Mouse (Mus musculus) megakaryocyte-erythroid progenitor cell, adult 5-6 weeks (primary cell): Measurements from ENCODE around the gene Necap2. TPM values are rescaled to one million over a fixed set of nuclear protein-coding genes. Genes with fewer than 3 reads are reported as not detected.

ENCODE experiments used
- ATAC-seq: replicated peaks from 2 replicates; pipeline ENCODE4 v1.8.0; 2016; ENCODE audit warnings: mild to moderate bottlenecking, inconsistent platforms; ENCODE audit not compliant: severe bottlenecking, poor library complexity, low FRiP score, low TSS enrichment
- total RNA-seq, 2 experiments: library from RNA; stranded (forward) in 1 of 2; stranded (reverse) in 1 of 2; fragments of 200-1000, 215-1000 nt in 1 of 2; fragments of >200 nt in 1 of 2; fragmentation: Nextera tagmentation in 1 of 2; gene quantifications; 2 replicates each; pipeline ENCODE4 v1.2.3; 2014 to 2017

The Necap2 gene
- total RNA-seq, 2 experiments from 2014 or later: 153 to 188 TPM

GRCm38 (mm10) chr4:141048810-141049475 is 29.2 kb downstream of the Necap2 start:
- no peak for ATAC-seq

GRCm38 (mm10) chr4:141044816-141045215 is 33.3 kb downstream of the Necap2 start:
- ATAC-seq: peak; percentile 58

- ATAC-seq: no peak
Measured at GRCm38 (mm10) chr4:141041117-141041516, 37.0 kb downstream of the Necap2 start.

- ATAC-seq: peak; percentile 58
Measured at GRCm38 (mm10) chr4:141033606-141034549, 44.3 kb downstream of the Necap2 start.

GRCm38 (mm10) chr4:141031733-141032132 is 46.4 kb downstream of the Necap2 start:
- peak; percentile 69 for ATAC-seq

GRCm38 (mm10) chr4:141030541-141031206 is 47.5 kb downstream of the Necap2 start:
- no peak for ATAC-seq

- no peak for ATAC-seq
Measured at GRCm38 (mm10) chr4:141024992-141025391, 53.2 kb downstream of the Necap2 start.

- no peak for ATAC-seq
Measured at GRCm38 (mm10) chr4:141024052-141024451, 54.1 kb downstream of the Necap2 start.

- ATAC-seq: no peak
Measured at GRCm38 (mm10) chr4:141021614-141021929, 56.6 kb downstream of the Necap2 start.

GRCm38 (mm10) chr4:141020811-141021613 is 57.1 kb downstream of the Necap2 start:
- no peak for ATAC-seq

GRCm38 (mm10) chr4:141020220-141020619 is 57.9 kb downstream of the Necap2 start:
- ATAC-seq: no peak

GRCm38 (mm10) chr4:141017657-141018436 is 60.3 kb downstream of the Necap2 start:
- no peak for ATAC-seq

Other genes starting within 250 kb of the Necap2 start
- 0.79 TPM in 1 of 2 replicates, not detected in the other for gene Padi1, start 232.6 kb downstream of the Necap2 start, total RNA-seq (2014; fragmentation: Nextera tagmentation)
- 0.33 TPM in 1 of 2 replicates, not detected in the other for gene Padi1, start 232.6 kb downstream of the Necap2 start, total RNA-seq (2017)
- 1.3 and 1.6 TPM in 2 replicates for gene Padi2, start 172.0 kb downstream of the Necap2 start, total RNA-seq (2014; fragmentation: Nextera tagmentation)
- gene Padi2, start 172.0 kb downstream of the Necap2 start, total RNA-seq (2017): 2.9 and 3.8 TPM in 2 replicates
- 154 and 177 TPM in 2 replicates for gene Sdhb, start 117.2 kb downstream of the Necap2 start, total RNA-seq (2014; fragmentation: Nextera tagmentation)
- gene Sdhb, start 117.2 kb downstream of the Necap2 start, total RNA-seq (2017): 99.5 and 128 TPM in 2 replicates
- gene Atp13a2, start 91.5 kb downstream of the Necap2 start, total RNA-seq (2014; fragmentation: Nextera tagmentation): 24.6 and 25.2 TPM in 2 replicates
- 20.4 and 28.7 TPM in 2 replicates for gene Atp13a2, start 91.5 kb downstream of the Necap2 start, total RNA-seq (2017)
- gene Mfap2, start 67.9 kb downstream of the Necap2 start, total RNA-seq (2014; fragmentation: Nextera tagmentation): not detected in 2 replicates
- not detected in 2 replicates for gene Mfap2, start 67.9 kb downstream of the Necap2 start, total RNA-seq (2017)
- 6.9 and 8.9 TPM in 2 replicates for gene Crocc, start 17.8 kb downstream of the Necap2 start, total RNA-seq (2014; fragmentation: Nextera tagmentation)
- 1.3 and 5.7 TPM in 2 replicates for gene Crocc, start 17.8 kb downstream of the Necap2 start, total RNA-seq (2017)
- gene Spata21, start 10.0 kb upstream of the Necap2 start, total RNA-seq (2014; fragmentation: Nextera tagmentation): not detected in 2 replicates
- not detected in 2 replicates for gene Spata21, start 10.0 kb upstream of the Necap2 start, total RNA-seq (2017)
- 29.0 and 42.6 TPM in 2 replicates for gene Szrd1, start 61.4 kb upstream of the Necap2 start, total RNA-seq (2014; fragmentation: Nextera tagmentation)
- 33.3 and 37.4 TPM in 2 replicates for gene Szrd1, start 61.4 kb upstream of the Necap2 start, total RNA-seq (2017)
- 15.3 and 16.1 TPM in 2 replicates for gene Fbxo42, start 69.6 kb upstream of the Necap2 start, total RNA-seq (2014; fragmentation: Nextera tagmentation)
- gene Fbxo42, start 69.6 kb upstream of the Necap2 start, total RNA-seq (2017): 6.7 and 10.2 TPM in 2 replicates
- 0.81 and 10.9 TPM in 2 replicates for gene Rsg1, start 135.6 kb upstream of the Necap2 start, total RNA-seq (2014; fragmentation: Nextera tagmentation)
- 3.2 TPM in 1 of 2 replicates, not detected in the other for gene Rsg1, start 135.6 kb upstream of the Necap2 start, total RNA-seq (2017)
- not detected in 2 replicates for gene Arhgef19, start 161.1 kb upstream of the Necap2 start, total RNA-seq (2014; fragmentation: Nextera tagmentation)
- gene Arhgef19, start 161.1 kb upstream of the Necap2 start, total RNA-seq (2017): not detected in 2 replicates
- 0.30 and 1.2 TPM in 2 replicates for gene Epha2, start 222.9 kb upstream of the Necap2 start, total RNA-seq (2014; fragmentation: Nextera tagmentation)
- not detected in 2 replicates for gene Epha2, start 222.9 kb upstream of the Necap2 start, total RNA-seq (2017)